Mouse (Mus musculus) T-cell, adult 2 months (primary cell): ENCODE results near the gene Suox.
A peak's percentile ranks its signal among the peaks of the same experiment; 100 is the strongest.
"Not testable (repeated sequence)": the region's sequence is repeated elsewhere in the genome, so short reads cannot be mapped to it uniquely, and the experiment has no call there.

Source experiments
- DNase-seq: peaks from one replicate; pipeline ENCODE4 v3.0.0; 2022; ENCODE audit warnings: low spot score

Gene Suox

DNA sequence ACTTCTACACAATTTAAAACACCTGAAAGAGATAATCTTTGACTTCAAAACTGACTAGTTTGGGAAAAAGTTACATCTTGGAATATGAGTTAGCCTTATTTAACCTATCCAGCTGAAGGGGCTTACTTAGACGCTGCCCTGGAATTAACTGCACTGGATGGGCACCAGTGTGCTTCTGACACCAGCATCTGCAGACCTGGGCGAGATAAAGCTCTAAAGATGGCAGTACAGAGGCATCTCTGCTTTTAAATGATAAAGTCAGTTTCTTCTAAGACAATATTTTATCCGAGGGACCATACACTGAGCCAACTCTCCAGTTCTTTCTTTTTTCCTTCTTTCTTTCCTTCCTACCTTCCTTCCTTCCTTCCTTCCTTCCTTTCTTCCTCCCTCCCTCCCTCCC lies 9.1 kb downstream of the Suox start:
- DNase-seq = no peak

DNA sequence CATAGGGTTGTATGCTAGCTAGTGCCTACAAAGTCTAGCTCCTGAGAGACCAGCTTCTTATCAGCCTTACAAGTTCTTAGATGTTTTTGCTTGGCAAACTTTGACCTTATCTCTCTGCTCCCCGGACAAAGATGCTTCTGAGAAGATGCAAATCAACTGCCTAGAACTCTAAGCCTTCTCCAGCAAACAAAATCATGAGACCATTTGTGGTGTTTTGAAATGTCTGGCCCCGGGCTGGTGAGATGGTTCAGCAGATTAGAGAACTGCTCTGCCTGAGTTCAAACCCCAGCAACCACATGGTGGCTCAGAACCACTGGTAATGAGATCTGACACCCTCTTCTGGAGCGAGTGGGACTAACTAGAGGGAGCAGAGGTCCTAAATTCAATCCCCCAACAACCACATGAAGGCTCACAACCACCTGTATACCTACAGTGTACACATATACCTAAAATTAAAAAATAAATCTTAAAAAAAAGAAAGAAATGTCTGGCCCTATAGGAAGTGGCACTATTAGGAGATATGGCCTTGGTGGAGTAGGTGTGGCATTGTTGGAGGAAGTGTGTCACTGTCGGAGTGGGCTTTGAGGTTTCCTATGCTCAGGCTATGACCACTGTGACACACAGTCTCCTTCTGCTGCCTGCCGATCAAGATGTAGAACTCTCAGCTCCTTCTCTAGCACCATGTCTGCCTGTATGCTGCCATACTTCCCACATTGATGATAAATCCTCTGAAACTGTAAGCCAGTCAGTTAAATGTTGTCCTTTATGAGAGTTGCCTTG lies 10.2 kb downstream of the Suox start:
- no peak for DNase-seq

DNA sequence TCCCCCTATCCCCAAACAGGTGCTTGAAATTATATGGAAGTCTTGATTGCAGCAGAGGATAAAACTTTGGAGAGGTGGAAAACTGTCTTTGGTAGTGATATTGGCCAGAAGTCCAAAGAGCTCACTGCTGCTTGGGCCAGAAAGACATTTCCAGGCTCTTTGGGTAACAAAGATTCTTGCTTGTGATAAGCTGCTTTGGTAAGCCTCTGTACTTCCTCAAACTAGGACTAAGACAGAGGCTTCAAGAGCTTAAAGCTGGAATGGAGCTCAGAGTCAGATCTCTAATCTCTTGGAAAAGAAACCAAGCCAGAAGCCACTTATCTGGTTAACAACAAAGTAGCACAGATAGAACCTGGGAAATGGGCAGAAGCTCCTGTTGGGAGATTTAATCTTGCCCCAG lies 11.4 kb downstream of the Suox start:
- no peak for DNase-seq

DNA sequence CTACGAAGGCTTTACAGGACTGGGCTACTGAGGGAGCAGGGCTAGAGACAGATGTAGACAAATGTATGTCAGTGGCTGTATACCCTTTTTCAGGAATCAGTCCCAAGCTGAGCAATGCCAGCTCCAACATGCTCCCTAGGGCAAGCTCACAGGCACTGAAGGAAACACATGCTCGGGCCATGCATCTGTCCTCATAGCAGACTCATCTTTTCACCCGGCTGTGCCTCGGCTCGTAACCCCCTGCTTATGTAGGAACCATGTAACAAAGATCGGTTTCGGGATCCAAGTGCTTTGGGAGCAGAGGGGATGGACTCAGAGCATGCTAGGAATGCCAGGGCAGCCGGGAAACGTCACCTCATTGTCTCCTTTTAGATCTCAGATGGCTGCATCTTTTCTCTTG lies 14.4 kb downstream of the Suox start:
- DNase-seq = no peak

DNA sequence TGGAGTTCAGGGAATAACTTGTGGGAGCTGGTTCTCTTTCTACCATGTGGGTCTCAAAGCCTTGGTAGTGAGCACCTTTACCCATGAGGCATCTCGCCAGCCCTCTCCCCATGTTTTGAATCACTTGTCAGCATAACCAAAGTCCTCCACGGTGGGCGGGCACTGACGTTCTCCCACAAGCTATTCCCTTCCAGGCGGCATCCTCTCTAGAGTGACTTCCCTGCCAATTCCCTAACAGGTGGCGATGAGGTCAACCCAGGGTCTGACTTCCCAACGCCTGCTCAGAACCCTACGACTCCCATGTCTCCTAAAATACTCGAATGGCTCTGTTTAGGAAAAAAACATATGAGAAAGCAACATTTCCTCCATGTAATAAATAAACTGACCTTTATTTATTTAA lies 16.0 kb downstream of the Suox start:
- no peak for DNase-seq

DNA sequence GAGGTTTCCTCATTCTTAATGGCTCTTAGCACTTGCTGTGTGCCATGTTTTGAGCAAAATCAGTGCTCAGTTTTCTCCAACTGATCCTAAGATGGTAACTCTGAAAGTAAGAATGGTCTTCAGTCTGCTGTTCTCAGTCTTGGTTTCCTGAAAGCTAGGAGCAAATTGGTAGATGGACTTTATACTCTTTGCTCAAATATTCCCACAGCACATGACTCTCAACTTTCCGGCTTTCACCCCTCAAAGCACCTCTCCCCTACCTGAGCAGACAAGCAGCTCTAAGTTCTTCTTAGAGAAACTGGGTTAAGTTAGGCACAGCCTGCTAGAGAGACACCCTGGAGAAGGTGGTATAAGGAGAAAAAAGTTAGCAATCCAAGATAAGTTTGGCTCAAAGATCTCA lies 17.1 kb downstream of the Suox start:
- no peak for DNase-seq

DNA sequence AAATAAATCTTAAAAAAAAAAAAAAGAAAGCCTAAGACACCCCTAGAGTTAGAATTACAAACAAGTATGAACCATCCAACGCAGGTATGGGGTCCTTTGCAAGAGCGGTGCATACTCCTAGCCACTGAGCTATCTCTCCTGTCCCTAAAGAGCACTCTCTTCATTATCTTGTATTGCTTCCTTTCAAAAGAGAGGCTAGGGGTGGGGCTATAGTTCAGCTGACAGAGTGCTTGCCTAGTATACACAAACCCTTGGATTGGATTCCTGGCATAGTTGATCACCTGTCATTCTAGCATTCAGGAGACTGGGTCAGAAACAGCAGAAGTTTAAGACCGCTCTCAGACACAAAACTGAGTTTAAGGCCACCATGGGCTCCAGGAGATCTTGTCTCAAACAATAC lies 18.6 kb downstream of the Suox start:
- DNase-seq = no peak

DNA sequence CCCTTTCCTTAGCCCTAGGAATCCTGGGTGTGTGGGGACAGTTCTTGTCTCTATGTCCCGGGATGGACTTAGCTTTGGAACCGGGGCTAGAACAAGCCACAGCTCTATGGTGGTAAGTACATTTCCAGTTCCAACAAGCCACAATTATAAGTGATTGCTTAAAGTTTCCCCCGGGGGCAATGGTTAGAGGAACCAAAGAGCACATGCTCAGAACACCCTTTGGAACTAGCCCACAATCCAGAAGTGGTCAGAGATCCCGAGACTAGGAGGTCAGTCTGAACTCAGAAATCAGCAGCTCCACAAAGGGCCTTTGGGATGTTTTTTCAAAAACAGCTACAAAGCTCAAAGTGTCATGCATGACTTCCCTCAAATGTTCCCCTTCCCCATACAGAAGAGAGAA lies 20.0 kb downstream of the Suox start:
- DNase-seq = no peak

DNA sequence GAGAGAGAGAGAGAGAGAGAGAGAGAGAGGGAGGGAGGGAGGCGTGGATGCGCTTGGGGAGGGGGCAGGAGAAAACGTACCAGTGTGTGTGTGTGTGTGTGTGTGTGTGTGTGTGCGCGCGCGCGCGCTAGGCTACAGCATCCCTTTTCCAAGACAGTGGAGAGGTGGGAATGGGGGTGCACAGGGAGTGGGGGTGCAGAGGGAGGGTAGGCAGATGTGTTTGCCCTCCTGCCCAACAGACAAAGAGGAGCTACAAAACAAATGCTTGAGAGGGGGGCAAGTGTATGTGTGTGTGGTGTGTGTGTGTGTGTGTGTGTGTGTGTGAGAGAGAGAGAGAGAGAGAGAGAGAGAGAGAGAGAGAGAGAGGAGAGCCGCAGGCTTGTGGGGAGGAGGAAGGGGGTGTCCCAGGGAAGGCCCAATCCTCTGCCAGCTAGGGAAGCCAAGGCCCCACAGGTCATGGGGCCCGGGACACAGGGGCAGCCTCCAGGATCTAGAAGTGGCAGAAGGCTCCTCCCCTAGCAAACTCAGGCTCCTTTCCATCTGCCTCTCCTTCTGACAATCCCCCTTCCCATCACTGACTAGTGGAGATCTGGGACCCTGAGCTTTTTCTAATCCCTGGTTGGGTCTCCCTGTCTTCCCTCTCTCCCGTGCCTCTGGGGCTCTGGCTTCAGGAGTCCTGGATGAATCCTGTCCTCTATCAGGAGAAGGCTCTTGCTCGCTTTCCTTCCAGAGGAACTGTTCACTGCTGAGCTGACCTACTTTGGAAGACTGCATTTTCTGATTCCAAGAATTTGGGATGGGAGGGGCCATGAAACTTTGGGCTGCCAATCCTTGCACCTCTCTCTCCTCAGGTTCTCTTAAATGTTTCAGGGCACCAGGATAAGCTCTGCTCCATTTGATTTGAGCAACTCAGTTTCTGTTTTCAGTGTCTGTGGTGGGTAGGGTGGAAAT lies 27.5 kb downstream of the Suox start:
- peak; percentile 34 for DNase-seq

DNA sequence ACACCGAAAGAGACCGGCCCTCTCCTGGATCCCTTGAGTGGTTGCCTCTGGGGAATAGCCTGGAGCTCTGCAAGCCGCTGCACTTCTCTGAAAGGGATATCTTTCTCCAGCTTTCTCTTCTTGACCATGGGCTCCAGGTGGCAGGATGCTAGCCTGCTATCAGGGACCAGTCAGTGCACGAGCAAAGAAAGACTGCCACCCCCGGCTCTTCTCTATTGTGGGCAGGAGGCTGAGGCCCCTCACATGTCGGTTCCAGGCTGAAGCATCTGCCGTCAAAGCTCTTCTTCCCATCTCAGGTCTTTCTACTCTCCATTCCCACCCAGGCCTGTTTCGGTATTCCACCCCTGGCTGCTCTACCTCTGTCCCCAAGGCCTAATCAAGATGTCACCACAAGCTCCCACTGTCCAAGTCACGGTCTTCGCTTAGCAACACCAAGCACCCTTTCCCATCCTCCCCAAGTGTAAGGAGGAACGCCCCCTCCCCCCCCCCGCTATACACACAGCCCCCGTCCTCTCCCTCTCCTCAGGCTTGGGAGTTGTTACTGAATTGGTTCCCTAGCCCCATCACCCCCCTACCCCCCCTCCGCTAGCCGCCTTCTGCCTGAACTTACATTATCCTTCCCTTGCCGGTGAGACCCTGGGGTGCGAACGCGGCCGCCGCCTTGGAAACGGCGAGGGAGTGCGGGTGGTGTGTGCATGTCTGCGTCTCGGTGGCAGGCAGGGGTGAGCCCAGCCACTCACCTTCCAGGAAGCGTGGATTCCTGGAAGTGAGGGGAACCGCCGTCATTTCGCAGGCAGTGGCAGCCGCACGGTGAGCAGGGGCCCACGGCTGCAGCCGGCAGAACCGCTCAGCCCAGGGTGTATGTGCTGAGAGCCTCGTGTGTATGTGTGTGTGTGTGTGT lies 28.5 kb downstream of the Suox start, which contains the start of gene Ikzf4:
Gene Ikzf4, minus strand, starts transcription at position 881 of the 901 bp plus-strand sequence.
- DNase-seq = peak; percentile 59

DNA sequence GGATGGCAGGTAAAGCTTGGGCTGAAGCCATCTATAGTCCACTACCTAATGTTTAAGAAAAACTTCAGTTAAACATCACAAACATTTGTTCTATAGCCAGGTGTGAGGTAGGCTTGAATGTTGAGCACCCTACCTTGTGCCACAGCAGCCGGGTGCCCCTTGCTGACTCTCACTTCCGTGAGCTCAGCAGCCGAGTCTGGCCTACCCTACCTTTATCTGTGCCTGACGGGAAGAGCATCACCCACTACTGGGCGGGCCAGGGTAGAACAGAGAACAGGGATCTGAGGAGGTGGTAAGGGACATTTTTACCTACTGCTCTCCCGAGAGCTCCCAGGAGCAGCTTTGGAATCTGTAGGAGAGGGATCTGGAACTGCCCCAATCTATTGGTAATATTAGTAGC lies 31.1 kb downstream of the Suox start:
- DNase-seq = no peak

DNA sequence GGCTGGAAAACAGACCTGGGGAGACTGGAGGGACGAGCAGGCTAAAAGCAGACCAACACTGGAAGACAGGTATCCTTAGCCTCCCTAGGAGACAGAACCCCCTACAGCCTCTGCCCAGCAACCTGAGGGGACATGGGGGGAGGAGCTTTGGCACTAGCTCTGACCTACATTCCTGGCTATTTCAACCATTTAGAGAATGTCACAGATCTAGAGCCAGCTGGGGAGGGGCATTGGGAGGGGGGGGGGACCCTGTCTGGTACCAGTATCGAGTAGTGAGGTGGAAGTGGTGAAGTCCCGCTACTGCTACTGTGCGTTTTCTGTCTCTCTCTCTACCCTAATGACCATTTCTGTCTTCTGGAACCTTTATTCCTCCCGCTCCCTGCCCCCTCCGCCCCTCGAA lies 32.0 kb downstream of the Suox start:
- no peak for DNase-seq

DNA sequence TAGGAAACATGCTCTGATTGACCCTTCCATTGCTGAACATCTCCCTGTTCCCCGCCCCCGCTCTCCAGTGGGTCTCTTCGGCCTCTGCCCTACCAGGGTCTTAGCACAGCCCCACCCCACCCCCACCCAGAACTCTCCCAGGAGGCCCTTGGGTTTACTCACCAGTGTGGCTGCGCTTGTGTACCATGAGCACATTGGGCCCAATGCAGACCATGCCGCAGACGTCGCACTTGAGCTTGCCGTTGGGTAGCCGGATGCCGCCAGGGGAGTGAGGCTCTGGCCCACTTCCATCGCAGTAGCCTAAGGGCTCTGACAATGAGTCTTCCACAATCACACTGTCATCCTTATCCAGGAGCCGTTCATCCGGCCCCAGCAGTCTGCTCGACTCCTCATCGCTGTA lies 33.0 kb downstream of the Suox start:
- DNase-seq = no peak

DNA sequence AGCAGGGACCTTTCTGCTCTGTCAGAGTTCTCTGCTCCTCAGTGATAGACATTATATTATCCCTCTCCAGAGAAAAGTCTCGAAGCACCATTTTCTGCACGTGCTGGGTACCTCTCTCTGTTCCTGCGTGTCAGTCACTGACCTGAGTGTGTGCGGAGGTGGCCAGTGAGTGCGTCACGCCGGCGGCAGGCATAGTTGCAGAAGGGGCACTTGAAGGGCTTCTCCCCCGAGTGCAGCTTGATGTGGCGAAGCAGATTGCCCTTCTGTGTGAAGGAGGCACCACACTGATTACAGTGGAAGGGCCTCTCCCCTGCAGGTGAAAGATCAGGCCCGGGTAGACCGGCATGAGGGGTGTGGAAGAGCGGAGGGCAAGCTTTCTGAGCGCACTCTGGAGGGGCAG lies 33.9 kb downstream of the Suox start:
- DNase-seq = no peak

DNA sequence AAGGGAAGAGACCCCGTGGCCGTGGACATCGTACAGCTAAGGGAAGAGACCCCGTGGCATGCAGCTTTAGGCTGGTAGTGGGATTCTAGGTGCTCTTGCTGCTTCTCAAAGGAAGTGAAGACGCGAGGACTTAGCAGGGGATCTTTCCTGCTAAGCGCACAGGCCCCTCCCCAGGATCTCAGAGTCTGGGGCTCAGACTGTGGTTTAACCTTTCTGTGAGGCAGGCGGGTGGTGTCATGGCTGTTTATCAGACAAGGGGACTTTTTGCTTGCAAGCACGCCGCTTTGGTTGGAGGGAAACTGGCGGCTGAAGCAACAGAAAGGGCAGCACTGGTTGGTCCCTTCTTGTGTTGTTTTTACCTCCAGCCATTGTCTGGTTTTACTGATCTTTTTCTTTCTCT lies 36.9 kb downstream of the Suox start:
- DNase-seq = peak; percentile 89

DNA sequence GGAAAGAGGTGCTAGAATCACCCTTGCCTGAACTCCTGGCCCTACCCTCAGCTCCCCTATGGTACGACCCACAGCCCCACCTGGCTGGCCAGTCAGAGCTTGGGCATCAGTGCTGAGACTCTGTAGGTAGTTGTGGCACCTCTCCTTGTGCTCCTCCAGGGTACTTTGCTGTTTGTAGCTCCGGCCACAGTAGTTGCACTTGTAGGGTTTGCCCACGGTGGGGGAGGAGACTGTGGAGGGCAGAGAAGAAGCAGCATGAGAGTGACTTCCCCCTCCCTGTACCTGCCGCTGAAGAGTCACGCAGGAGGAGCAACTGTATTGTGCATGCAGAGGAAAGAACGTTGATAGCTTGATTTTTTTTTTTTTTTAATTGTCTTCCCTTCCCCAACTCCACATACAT lies 37.3 kb downstream of the Suox start:
- peak; percentile 65 for DNase-seq

DNA sequence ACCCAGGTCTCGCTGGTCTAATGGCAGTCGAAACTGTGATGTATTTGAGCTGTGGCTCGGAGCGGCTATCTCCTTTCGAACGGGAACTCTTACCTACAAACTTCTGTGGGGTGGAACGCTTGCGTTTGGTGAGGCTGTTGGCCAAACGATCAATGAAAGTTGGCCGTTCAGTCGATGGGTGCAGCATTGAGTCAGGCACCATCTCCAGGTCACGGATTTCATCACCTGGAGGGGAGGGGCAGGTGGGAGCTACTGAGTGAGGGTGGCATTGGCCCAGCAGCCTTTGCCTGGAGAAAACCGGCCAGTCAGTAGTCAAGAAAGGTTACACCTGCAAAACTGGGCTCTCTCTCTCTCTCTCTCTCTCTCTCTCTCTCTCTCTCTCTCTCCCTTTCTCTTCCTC lies 38.2 kb downstream of the Suox start:
- no peak for DNase-seq

DNA sequence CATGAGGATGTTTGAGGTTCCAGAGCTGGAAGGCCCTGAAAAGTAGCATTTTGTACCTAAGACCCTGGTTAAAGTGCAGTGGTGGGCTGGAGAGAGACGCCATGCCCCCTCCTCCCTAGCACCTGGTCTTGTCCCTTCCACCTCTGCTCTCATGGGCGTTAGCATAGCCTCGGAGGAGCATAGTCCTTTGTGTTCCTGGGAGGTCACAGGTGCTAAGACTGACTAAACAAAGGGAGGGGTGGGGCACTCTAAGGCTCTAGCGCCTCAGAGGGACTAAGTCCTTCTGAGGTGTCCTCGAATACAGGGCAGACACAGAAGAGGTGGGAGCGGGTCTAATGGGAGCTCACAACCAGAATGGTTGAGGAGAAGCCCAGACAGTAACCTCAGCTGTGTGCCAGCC lies 42.3 kb downstream of the Suox start:
- no peak for DNase-seq

DNA sequence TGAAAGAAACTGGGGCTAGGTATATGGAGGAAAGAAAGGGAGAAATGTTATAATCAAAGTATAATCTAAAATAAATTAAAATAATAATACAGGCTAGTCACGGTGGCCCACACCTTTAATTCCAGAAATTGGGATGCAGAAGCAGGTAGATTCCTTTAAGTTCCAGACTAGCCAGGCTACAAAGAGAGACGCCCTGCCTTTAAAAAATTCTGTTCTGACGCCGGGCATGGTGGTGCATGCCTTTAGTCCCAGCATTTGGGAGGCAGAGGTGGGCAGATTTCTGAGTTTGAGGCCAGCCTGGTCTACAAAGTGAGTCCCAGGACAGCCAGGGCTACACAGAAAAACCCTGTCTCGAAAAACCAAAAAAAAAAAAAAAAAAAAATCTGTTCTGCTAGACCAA lies 43.6 kb downstream of the Suox start:
- not testable (repeated sequence) for DNase-seq

DNA sequence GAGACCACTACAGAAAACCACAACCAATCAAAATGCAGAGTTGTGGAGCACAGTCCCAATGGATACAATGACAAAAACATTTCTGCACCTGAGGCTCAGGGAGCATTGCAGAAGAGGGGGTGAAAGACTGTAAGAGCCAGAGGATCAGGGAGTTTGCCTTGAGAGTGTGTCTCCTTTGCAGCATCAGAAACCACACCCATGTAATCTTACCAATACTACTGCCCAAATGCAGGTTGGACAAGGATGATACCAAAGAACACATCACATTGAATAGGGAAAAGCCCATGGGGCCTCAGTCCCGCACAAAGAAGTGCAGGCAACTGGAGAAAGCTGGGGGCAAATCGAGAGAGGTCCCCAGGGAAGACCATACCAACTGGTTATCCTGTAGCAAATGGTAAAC lies 44.1 kb downstream of the Suox start:
- no peak for DNase-seq

DNA sequence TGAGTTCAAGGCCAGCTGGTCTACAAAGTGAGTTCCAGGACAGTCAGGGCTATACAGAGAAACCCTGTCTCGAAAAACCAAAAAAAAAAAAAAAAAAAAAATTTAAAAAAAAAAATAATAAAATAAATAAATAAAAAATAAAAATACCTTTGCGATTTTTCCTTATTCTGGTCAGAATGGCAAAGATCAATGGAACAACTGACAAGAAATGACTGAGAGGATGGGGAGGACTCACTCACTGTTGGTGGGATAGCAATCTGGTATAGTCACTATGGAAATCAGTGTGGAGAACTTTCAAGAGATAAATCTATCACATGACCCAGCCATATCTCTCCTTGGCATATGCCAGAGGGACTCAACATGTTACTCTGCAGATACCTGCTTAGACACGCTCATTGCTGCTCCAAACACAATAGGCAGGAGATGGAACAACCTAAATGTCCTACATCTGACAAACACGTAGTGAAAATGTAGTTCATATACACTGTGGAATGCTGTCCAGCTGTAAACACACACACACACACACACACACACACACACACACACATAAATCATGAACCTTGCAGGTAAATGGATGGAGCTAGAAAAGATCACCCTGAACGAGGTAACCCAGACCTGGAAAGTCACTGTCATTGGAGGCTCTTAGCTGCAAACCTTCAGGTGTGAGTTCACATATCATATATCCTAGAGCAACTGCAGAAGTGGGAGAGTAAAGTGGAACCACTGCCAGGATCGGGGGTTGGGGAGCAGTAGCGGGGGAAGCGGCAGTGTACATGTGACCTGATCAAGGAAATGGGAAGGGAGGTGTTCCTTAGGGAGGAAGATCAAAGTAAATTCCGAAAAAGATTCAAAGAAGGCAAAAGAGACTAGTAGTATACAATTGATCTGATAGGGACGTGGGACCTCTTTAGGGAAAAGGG lies 46.2 kb downstream of the Suox start:
- DNase-seq = no peak
